8 mouse cellular contexts compared by ENCODE assay signal in genomic region chr19:10869886-10870527, GRCm38 (mm10). TPM values are rescaled to one million over a fixed set of nuclear protein-coding genes. Genes with fewer than 3 reads are reported as not detected.
DNase-seq lines count a peak whose midpoint lies in the region; ATAC-seq and TF ChIP-seq lines count a peak whose summit lies in the region.

Gene Tmem132a (minus strand): TSS chr19:10869940.

- peaks cover 47% of the 10 kb centered on the region for H3K36me3 ChIP-seq in heart, embryonic 15.5 days

- no peak for TF ChIP-seq CTCF in layer of hippocampus, adult 2 months (conservative IDR thresholded peaks at IDR 0.05)

- H3K9me3 ChIP-seq in heart, embryonic 15.5 days (replicated peaks), result no peaks in the 10 kb centered on the region

- peak within 1 kb of the TSS; percentile 91 for H3K4me3 ChIP-seq in layer of hippocampus, adult 2 months
- peak within 1 kb of the TSS; percentile 81 for H3K4me3 ChIP-seq in heart, embryonic 15.5 days

- peak within 1 kb of the TSS; percentile 79 for H3K4me2 ChIP-seq in heart, embryonic 15.5 days

- peak within 1 kb of the TSS; percentile 77 for H3K9ac ChIP-seq in heart, embryonic 15.5 days

- 3% methylated on average over 8 of the region's 8 CpGs for WGBS in heart, embryonic 15.5 days

- no peak; the same call in 1 of the 2 replicates for ATAC-seq in heart, embryonic 15.5 days (replicated peaks; ENCODE audit: insufficient number of reproducible peaks, insufficient read depth, low FRiP score, low read depth)

- peaks cover 19% of the 10 kb centered on the region for H3K4me1 ChIP-seq in heart, embryonic 15.5 days (replicated peaks)

- H3K27ac ChIP-seq in layer of hippocampus, adult 2 months, result peak within 1 kb of the TSS; percentile 94
- peak within 1 kb of the TSS; percentile 76 for H3K27ac ChIP-seq in heart, embryonic 15.5 days

- DNase-seq in layer of hippocampus, adult 2 months (ENCODE audit: low spot score in 2 of 2), result no peak
- DNase-seq in layer of hippocampus, adult 11-12 months (ENCODE audit: low spot score), result no peak
- DNase-seq in cerebellum, adult 9-10 months, result peak; percentile 85
- DNase-seq in kidney, postnatal 4 days, result peak; percentile 23 to 54
- peak; percentile 41 for DNase-seq in lung, postnatal 10 days
- no peak for DNase-seq in yolk sac, embryonic 10.5 days (ENCODE audit: low spot score)
- DNase-seq in embryo, embryonic 11 days, result no peak

- no peaks in the 10 kb centered on the region for H3K27me3 ChIP-seq in heart, embryonic 15.5 days

RNA-seq across cellular contexts. Expression of gene Tmem132a, which starts in this region (rescaled TPM):
- total RNA-seq in layer of hippocampus, adult 2 months (2021), result 100 to 1,000 TPM; 168 to 171 TPM
- 40.8 and 48.7 TPM in 2 replicates for polyA plus RNA-seq in heart, embryonic 15.5 days (2015; fragmentation: Nextera tagmentation; extraction: Ambion mirVana)

Comparison
In these comparisons a context has a peak if more than half of its experiments do, and no peak if none do; other contexts are left out.
1. DNase-seq: peak in cerebellum, adult 9-10 months (single experiment), kidney, postnatal 4 days (2 of 2) and lung, postnatal 10 days (single experiment); none in layer of hippocampus, adult 2 months (0 of 2), layer of hippocampus, adult 11-12 months (single experiment), yolk sac, embryonic 10.5 days (single experiment) and embryo, embryonic 11 days (single experiment).